Mouse (Mus musculus) splenic B cell, adult 2 months (primary cell): ENCODE results near the gene A4galt.

Source experiments
- DNase-seq: peaks from one replicate; pipeline ENCODE4 v3.0.0-alpha.2; 2011; ENCODE audit warnings: low read depth, low spot score
- H3K27me3 ChIP-seq: 2 replicates; pipeline ENCODE4 v1.6.1; 2012; ENCODE audit warnings: mild to moderate bottlenecking, low read length, moderate library complexity, mixed read lengths; ENCODE audit not compliant: control insufficient read depth, poor library complexity, insufficient read depth, severe bottlenecking
- H3K36me3 ChIP-seq: 2 replicates; pipeline ENCODE4 v1.6.1; 2012; ENCODE audit warnings: mild to moderate bottlenecking, low read length, moderate library complexity, mixed read lengths; ENCODE audit not compliant: control insufficient read depth, poor library complexity, insufficient read depth, severe bottlenecking

A4galt gene

DNA sequence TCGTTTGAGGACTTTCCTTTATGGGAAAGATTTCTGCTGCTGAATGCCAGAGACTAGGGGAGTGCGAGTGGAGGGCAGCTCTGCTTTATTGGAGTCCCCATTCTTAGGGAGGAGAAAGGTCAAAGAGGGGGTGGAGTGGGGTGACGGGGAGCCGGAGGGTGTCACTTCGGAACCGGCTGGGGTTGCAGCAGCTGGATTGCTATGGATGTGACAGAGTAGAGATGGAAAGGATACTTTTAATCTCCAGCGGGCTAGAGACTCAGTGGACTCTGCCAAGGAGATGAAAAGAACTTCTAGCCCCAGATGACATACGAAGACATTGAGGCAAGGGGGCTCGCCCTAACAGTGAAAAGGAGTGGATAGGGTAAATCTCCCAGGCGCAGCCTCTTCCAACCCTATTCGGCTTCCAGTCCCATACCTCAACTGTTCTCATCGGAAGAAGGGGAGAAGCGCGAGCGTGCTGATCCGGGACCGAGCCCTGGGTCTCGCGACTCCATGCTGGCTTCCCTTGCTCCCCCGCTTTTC lies 861 bp downstream of the A4galt start:
- Histone ChIP-seq H3K36me3 (no peaks in the 10 kb centered on the region), H3K27me3 (no peaks in the 10 kb centered on the region)
- no peak for DNase-seq

DNA sequence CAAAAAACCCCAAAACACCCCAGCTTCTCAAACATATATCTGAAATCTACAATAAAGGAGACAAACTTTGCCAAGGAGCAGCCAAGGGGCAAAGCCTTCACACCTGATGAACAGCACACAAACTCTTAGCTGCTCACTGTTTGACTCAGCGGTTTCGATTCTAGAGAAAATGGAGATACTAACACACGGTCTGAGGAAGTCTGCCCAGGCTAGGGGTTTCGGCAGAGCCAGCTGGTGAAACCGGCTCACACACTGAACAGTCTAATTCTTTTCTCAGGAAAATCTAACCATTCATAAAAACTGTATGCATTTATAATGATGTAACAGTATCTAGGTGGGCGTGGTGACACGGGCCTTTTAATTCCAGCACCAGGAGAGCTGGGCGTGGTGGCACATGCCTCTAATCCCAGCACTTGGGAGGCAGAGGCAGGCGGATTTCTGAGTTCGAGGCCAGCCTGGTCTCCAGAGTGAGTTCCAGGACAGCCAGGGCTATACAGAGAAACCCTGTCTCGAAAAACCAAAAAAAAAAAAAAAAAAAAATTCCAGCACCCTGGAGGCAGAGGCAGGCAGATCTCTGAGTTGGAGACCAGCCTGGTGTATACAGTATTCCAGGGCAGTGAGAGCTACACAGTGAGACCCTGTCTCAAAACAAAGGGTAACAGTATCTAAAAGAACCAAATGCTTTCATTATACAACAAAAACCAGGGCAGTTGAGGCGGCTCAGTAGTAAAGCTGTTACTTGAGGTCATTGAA lies 1.9 kb downstream of the A4galt start:
- Histone ChIP-seq H3K36me3 (no peaks in the 10 kb centered on the region), H3K27me3 (no peaks in the 10 kb centered on the region)
- no peak for DNase-seq

DNA sequence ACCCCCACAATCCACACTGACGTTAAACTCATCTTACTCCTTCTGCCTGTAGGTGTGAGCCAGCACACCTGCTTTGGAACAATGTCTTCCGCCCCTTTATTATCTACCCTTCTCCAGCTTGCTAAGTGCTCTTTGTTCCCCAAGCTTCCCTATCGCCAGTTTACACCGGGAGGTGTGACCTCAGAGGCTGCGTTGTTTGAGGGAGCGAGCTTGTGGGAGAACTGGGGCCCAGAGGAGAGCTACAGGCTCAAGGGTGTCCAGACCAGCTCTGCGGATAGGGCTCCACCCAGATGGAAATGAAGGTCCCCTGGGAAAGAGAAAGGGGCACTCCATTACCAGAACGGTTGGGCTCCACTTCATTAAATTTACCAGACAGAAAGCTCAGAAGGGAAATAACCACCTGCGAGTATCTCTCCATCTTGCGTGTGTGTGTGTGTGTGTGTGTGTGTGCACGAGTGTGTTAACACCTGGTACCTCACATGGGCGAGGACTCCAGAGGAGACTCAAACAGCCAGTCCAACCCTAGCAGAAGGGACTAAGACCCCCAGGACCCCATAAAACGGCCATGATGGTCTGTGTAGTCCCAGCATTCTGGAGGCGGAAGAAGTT lies 3.2 kb downstream of the A4galt start:
- peak; percentile 8 for DNase-seq

DNA sequence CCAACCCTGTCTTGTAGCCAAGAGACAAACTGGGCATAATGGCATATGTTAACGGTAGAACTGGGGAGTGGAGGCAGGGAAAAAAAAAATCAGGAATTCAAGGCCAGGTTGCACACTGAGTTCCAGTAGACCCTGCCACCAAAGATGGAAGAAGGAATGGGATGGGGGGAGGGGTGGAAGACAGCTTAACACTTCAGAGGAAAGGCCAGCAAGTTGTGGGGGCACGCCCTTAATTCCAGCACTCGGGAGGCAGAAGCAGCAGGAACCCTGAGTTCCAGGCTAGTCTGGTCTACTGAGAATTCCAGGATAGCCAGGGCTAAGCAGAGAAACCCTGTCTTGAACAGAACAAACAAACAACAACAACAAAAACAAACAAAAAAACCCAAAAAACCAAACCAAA lies 7.2 kb downstream of the A4galt start:
- DNase-seq, result no peak
- H3K27me3 ChIP-seq, result no peaks in the 10 kb centered on the region; the same call in 1 of the 2 replicates
- no peaks in the 10 kb centered on the region for H3K36me3 ChIP-seq

More for the DNA sequence above, 3.2 kb downstream of the A4galt start:
- Histone ChIP-seq H3K27me3 (no peaks in the 10 kb centered on the region), H3K36me3 (no peaks in the 10 kb centered on the region)

DNA sequence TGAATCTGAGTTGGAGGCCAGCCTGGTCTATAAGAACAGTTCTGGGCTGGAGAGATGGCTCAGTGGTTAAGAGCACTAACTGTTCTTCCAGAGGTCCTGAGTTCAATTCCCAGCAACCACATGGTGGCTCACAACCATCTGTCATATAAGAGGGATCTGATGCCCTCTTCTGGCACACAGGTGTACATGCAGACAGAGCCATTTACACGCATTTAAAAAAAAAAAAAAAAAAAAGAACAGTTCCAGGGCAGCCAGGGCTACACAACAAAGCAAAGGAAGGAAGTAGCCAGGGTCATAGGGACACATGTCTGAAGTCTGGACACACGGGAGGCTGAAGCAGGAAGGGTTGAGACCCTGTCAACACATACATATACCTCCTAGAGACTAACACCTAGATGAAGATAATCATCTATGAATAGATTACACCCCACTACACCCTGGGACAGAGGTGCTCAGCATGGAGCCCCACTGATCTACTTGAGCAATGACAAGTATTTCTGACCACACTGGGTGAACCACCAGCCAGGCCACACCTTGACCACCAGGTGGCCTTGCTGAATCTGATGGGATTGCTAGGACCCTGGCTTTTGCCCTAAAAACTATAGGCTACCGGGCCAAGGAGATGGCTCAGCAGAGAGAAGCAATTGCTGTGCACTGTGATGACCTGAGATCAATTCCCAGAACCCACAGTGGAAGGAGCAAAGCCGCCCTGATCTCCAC lies 9.5 kb downstream of the A4galt start:
- no peak for DNase-seq

DNA sequence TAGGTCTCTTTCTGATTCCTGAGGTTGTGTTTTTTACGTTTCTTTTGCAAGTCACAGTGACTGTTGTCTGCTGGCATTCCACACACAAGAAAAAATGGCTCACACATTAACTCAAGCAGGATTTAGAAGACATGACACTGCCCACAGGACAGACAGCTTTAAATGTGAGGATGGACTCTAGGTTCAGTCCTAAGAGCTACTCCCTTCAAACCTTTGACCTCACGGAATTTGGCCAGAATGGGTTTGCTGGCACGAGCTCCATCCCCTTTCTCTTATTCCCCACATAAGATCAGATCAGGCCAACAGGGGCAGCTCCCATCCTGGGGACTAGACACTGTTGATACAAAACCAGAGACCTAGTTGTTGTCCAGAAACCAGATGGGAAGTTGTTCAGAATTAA lies 10.1 kb downstream of the A4galt start:
- Histone ChIP-seq H3K36me3 (no peaks in the 10 kb centered on the region), H3K27me3 (no peaks in the 10 kb centered on the region; the same call in 1 of the 2 replicates)
- DNase-seq, result no peak

More for the DNA sequence above, 9.5 kb downstream of the A4galt start:
- no peaks in the 10 kb centered on the region; the same call in 1 of the 2 replicates for H3K27me3 ChIP-seq
- H3K36me3 ChIP-seq, result no peaks in the 10 kb centered on the region

DNA sequence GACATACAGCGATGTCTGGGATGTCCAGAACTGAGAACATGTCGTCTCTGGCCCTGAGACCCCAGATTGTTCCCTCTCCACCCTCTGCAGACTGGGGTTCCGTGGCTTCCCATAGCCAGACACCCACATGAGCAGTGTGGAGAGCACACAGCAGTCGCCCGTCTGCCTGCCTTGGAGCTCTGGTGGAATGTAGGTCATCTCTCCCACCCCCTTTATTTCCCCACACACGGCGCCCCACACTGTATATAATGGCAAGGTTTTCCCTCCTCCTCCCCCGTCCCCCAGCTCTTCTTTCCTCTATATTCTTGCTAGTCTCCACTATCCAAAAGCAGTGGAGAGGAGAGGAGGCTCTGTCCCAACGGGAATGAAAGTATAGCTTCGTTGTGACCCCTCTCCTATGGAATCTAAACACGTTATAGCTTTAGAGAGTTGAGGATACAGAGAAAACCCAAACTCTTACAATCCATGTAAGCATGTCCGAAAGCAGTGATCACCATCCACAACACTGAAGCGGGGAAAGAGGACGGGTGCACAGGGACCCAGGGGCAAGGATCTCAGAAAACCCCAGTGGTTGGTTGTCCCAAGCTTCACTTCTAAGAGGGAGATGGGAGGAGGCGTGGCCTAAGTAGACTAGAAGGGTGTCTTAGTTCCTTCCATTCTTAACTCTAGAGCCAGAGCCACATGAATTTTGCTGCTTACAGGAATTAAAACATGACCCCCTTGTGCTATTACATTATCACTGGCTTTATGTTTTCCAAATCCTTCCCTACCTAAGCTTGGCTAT lies 13.9 kb downstream of the A4galt start:
- H3K27me3 ChIP-seq, result no peaks in the 10 kb centered on the region; the same call in 1 of the 2 replicates
- DNase-seq, result no peak
- no peaks in the 10 kb centered on the region for H3K36me3 ChIP-seq

DNA sequence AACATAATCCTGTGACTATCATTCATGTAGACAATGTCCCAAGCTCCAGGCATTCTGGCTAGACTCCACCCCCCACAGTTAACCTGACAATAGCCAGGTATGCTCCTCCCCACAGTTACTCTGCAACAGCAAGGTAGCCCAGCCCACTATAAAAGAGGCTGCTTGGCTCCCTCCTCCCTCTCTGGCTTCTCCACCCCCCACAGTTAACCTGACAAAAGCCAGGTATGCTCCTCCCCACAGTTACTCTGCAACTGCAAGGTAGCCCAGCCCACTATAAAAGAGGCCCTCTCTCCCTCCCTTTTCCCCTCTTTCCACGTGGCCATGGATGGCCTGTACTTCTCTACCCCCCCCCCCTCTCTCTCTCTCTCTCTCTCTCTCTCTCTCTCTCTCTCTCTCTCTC lies 14.8 kb downstream of the A4galt start:
- H3K36me3 ChIP-seq, result no peaks in the 10 kb centered on the region

DNA sequence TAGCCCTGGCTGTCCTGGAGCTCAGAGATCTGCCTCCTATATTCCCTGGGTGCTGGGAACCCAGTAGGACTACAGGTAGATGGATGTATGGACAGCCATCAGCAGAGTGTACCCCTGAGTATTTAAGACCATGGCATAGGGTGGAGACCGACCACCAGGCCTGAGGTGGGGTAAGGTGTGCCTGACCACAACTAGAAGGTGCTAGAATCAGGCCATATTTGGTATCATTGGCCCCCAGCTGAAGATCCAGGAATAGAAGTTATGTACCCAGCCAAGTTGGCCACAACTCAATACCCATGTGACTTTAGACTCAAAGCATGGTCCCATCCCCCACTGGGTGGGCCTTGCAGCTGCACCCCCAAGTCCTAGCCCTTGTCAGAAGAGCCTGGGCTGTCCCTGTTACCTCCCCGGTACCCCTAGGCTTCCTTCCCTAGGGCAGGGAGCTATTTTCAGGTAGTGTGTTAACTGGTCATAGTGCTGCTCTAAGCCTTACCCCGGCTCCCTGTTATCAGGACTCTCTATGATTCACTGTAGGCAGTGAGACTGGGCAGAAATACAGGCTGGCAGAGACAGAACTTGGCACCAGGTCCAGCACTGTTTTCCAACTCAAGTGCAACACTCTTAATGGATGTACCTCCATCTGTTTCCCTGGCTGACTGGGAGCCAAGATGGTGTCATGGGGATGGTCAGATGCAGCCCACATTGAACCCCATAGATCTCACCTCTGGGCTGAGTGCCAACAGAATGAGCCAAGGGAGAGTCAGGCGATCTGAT lies 18.2 kb downstream of the A4galt start:
- no peak for DNase-seq
- Histone ChIP-seq H3K36me3 (no peaks in the 10 kb centered on the region), H3K27me3 (no peaks in the 10 kb centered on the region)

More for the DNA sequence above, 14.8 kb downstream of the A4galt start:
- H3K27me3 ChIP-seq, result no peaks in the 10 kb centered on the region; the same call in 1 of the 2 replicates
- DNase-seq, result no peak

DNA sequence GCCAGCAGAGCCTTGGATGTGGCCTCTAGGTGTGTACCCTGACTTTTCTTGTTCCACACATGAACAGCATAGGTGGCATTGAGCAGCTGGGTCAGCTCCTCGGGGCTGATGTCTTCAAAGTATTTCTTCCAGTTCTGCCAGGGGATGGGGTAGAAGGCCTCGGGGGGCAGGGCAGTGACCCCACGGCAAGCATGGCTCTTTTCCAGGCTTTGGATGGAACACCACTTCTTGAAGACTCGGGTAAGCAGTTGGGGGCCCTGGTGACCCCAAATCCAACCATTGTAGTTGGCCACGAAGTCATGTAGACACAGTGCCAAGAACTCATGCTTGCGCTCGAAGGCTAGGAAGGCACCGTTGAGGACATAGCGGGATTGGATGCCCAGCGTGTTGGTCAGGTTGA lies 24.0 kb downstream of the A4galt start:
- Histone ChIP-seq H3K36me3 (no peaks in the 10 kb centered on the region), H3K27me3 (no peaks in the 10 kb centered on the region)
- no peak for DNase-seq

DNA sequence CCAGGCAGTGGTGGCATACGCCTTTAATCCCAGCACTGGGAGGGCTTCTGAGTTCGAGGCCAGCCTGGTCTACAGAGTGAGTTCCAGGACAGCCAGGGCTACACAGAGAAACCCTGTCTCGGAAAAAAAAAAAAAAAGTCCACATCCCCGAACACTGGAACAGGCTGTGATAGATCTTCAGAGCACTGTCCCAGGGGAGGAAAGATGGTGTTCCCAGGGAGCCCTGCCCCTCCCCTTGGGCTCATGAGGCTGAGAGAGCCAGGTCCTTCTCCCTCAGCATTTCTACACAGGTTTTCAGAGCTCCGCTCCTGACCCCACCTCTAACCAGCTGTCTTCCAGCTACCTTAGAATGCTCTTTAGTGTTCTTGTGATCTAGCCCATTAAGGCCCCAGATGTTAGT lies 24.7 kb downstream of the A4galt start:
- DNase-seq, result no peak
- Histone ChIP-seq H3K27me3 (no peaks in the 10 kb centered on the region), H3K36me3 (no peaks in the 10 kb centered on the region)

DNA sequence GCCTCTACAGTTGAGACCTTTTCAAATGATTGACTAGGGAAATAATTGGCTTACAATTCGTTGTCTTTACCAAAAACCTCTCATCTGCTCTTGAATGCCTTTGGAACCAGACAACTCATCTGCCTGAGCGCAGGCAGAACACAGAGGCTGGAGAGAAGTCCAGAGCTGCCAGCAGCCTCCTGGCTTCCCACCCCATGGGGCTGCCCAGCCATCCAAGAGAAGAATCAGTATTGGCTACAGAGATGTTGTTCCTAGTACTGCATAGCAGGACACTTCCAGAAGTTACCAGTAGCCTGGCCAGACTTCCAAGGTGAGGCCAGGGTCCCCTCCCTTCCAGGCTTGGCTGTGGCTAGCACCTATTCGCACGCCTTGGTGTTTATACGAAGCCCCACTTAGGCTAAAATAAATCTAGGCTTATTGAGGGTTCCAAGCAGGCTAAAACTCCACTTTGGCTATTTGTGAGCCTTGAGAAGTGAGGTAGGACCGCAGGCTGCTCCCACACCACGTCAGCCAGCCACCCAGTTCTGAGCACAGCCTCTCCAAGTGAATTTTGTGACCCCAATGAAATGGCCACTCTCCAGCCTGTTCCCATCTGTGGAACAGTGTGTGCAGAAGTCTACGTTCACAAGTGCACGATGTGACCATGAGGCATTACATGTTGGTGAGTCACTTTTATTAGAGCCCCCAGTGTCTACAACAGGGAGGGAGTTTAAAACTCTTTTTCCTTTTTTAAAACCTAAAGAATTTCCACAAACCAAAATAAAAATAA lies 25.3 kb downstream of the A4galt start:
- no peaks in the 10 kb centered on the region for H3K27me3 ChIP-seq
- DNase-seq, result no peak
- H3K36me3 ChIP-seq, result no peaks in the 10 kb centered on the region

DNA sequence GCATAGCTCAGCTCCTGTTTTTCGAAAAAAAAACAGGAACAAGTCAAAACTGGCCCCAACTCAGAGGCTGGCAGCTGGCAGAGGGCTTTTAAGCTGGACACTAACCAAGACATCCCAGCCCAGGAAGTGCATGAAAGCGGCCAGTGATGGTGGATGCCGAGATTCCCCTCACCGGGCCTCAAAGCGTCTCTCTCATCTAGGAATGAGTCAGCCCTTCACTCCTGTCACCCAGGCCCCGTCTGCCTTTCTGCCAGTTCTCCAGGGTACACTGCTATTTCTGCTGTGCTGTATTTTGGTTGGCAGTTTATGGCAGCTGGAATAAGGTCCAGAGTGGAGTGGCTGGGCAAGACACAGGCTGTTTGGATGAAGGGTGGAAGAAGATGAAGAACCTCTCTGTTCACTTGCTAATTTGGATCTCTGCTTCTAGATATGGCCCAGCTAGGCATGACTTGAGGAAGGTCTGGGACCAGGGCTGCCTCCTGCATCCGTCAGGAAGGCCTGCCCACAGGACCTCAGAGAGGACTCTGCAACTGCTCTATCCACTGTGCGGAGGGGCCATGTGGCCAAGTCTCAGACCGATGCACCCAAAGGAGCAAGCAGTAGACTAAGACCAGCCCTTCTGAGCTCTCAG lies 27.3 kb downstream of the A4galt start:
- no peaks in the 10 kb centered on the region for H3K36me3 ChIP-seq
- DNase-seq, result no peak
- H3K27me3 ChIP-seq, result no peaks in the 10 kb centered on the region
